Mouse (Mus musculus) urinary bladder, adult 2 months (tissue): ENCODE measurements around the gene Wdr25. TPM values are rescaled to one million over a fixed set of nuclear protein-coding genes. Genes with fewer than 3 reads are reported as not detected.
"Not testable (repeated sequence)": the region's sequence is repeated elsewhere in the genome, so short reads cannot be mapped to it uniquely, and the experiment has no call there.

Experiments
- DNase-seq: peaks from one replicate; pipeline ENCODE4 v3.0.0; 2022; ENCODE audit warnings: low spot score
- polyA plus RNA-seq: library from polyadenylated mRNA; depleted of rRNA; stranded (reverse); fragments of >200 nt; gene quantifications from 2 replicates; pipeline ENCODE4 v1.2.3, GENCODE M21; 2012; rRNA removed

The Wdr25 gene
- polyA plus RNA-seq, result 11.8 and 13.6 TPM in 2 replicates

DNA sequence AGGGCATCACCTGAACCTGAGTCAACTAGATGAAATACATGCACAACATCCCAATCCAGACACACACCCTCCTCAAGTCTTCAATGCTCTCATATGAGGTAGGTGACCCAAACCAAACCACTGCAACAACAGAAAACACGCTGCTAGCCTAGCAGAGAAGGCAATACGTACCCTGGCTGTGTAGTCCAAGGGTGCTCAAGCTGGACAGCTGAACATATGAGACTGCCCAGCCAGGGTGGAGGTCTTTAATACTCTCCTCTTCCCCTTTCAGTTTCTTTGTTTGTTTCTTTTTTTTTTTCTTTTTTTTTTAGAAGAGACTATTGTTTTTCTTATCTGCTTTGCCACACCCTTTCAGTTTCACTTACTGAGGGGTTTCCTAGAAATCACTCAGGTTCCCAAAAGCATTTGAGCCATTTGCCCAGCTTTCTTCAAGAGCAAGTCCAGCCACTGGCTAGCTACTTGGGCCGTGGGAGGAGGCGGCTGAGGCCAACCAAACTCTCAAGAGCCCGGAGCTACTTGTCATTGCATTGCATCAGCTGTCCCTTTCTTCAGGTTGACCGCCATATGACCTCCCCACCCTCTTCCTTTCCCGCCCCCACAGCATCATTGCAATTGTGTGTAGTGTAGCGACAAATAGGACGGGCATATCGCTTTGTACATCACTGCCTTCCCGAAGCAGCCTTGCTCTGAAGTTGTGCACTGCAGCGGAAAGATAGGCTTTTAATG lies at the start of gene Wdr25:
Wdr25 (plus strand) TSS at position 643 of the 726 bp plus-strand sequence.
- DNase-seq, result no peak

DNA sequence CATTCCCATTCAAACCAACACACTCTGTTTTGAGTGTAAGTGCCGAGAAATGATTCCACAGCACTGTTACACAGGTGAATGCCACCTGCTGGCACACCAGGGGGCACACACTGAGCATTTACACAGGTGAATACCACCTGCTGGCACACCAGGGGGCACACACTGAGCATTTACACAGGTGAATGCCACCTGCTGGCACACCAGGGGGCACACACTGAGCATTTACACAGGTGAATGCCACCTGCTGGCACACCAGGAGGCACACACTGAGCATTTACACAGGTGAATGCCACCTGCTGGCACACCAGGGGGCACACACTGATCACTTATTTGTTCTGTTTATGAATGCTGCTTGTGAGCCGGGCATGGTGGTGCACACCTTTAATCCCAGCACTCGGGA lies 45.4 kb upstream of the Wdr25 start:
- DNase-seq, result not testable (repeated sequence)

DNA sequence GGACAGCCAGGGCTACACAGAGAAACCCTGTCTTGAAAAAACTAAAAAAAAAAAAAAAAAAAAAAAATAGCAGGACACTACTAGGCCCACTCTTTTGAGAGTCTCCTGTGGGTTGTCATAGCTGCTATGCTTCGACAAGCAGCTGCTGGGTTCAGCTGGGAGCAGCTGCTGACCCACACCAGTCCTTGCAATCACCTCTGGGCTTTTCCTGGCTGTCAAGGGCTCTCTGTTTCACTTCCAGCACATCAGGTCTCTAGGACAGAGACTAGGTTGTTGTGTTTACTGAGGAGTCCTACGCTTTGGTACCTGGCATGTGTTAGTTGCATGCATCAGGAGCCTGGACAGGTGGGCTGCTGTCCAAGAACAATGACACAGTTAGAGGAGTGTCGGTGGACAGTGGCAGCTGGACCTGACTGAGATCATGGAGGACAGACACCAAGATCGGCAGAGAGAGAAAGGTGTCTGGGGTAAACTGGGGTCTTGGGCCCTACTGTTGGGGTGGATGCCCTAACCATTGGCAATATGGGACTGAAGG lies 43.9 kb upstream of the Wdr25 start:
- DNase-seq, result no peak

DNA sequence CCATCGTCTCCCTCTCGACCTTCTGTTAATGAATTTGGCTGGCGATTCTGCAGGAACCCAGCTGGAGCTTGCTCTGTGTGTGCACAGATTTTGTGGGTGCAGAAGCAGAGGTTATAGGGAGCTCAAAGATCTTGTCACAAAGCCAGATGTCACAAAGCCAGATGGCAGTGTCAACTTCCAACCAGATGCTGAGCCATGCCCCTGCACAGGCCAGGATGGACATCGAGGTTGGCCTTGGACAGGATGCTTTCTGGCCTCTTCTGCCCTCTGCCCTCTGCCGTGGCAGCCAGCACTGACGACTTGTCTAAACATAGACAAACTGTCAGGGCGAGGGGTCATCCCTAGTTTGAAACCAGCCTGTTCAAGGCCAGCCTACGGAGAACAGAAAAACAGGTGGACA lies 43.3 kb upstream of the Wdr25 start:
- no peak for DNase-seq

DNA sequence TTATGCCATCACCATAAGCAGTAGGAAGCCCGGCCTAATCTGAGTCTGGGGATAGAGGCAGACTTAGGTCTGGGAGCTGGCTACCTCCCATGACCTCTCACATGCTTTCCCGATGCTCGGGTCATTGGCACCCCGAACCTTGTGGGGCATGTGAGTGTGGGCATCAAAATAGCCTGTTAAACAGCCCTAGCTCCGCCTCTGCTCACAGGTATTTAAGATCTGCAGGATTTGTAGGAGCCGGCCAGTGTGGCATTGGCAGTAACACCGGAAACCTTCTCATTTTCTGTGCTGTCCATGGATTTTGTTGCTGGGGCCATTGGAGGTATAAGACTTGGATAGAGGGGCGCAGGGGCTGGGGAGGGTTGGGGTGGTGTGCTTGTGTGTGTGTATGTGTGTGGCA lies 42.5 kb upstream of the Wdr25 start:
- no peak for DNase-seq

DNA sequence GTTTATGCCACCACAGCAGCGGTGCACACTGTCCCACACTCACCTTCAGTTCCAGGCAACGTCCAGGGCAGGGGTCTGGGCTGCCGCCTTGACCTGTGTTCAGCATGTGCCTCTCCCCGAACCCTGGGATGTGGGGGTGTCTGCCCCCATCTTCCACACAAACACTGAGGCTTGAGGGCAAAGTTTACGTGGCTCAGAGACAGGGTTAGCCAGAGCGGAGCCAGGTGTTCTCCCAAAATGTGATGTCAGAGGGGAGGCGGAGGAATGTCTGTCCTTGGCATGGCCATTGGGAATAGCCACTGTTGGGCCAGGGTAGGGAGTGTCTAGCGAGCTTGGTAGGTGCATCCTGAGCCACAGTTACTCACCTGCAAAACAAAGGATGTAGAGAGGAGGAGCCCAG lies 40.6 kb upstream of the Wdr25 start:
- DNase-seq, result no peak

DNA sequence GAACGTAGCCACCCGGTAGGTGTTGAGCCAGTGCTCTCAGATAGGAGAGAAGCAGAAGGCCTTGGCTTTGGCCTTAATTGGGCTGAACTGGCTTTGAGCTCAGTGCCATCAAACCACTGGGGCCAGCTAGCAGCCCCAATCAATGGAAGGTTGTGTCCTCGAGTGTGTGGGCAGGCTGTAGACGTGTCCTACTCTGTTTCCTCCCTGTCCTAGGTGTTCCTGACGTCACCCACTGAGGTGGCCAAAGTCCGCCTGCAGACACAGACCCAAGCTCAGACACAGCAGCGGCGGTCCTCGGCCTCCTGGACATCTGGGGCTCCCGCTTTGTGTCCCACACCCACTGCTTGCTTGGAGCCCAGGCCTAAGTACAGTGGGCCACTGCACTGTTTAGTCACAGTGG lies 38.4 kb upstream of the Wdr25 start:
- DNase-seq, result no peak

DNA sequence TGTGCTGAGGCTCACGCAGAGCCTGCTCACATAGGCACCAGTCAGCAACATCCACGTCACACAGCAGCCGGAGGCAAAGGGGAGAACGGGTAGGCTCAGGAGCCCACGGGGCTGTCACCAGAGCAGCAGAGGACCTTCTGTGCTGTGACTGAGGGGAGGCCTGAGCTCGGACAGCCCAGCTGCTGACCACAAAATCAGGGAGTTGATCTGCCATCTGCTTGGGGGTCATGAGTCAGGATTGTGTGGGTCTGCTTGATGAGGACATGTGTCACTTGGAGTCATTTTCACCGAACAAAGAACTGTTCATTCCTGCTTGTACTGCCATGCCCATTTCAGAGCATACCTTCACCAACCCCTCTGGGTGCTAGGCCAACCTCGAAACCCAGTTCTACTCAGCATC lies 37.2 kb upstream of the Wdr25 start:
- no peak for DNase-seq

DNA sequence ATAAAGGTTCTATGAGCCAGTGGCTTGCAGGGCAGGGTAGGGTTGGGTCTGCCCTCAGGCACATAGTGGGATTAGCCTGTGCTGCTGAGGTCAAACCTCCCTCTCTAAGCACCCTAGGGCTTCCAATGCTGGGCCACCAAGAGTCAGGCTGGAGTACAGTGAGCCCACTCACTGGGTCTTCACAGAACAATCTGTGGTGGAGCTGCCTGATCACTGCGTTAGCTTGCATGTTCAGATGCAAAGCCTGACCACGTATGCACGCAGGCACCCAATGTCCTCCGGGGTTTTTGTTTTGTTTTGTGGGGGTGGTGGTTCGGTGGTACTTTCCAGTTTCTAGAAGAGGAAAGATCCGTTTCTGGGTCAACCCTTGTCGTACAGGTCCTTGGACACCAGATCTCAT lies 36.3 kb upstream of the Wdr25 start:
- DNase-seq, result no peak

DNA sequence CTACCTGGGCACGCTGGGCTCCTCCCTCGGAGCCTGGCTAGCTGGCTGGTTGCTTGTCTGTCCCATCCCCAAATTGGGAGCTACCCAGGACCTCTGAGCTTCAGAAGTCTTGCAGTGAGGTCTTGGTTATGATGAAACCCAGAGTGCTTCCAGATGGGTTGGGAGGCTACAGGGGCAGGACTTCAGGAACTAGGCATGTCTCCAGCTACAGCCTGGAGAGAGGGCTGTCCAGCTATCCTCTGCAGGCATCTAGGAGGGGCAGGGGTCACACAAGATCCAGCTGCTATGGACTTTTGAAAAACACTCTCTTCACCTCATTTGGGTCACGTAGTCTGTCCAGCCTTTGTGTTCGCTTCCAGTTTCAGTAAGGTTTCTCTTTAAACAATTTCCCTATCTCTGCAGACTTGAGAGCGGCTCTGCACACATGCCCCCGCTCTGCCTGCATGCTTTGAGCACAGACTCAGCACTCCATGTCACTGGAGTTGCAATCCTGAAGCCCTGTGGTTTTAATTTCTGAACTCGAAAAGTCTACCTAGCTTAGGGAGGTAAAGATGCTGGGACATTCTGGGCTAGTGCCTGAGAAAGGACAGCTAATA lies 35.7 kb upstream of the Wdr25 start:
- no peak for DNase-seq

DNA sequence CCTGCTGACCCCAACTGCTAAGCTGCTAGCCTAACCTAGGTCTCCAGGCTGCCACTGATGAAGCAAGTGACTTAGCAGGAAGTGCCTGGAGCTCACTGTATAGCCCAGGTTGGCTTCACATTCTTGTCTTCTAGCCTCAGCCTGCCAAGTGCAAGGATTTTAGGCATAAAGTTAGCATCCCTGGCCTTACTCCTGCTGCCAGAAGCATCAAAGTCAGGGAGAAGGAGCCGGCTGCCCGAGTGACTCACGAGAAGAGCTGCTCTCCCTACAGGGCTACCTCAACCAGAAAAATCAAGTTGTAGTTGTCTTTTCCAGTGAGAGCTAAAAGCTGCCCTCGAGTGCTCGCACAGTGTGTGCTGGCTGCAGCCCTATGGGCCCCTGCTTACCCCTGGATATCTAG lies 34.9 kb upstream of the Wdr25 start:
- DNase-seq, result no peak

DNA sequence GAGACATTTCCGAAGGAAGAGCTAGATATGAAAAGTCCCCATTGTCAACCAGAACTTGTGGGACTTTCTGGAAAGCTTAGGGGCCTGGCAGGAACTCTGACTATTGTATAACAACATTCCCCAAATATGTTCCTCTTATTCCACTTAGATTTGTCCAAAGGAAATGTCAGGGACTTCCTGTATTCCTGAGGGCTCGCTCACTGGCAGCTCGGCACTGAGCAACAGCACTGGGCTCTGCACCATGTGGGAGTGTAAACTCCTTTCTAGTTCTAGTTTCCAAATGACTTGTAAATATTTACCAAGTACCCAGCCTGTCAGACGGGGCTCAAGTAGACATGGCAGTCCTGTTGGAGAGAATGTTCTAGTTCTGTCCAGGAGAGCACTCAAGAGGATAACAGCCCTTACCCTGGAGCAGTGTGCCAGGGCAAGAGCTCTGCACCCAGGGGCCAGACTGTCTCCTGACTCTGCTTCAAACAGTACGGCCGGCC lies 28.4 kb upstream of the Wdr25 start:
- DNase-seq, result no peak

DNA sequence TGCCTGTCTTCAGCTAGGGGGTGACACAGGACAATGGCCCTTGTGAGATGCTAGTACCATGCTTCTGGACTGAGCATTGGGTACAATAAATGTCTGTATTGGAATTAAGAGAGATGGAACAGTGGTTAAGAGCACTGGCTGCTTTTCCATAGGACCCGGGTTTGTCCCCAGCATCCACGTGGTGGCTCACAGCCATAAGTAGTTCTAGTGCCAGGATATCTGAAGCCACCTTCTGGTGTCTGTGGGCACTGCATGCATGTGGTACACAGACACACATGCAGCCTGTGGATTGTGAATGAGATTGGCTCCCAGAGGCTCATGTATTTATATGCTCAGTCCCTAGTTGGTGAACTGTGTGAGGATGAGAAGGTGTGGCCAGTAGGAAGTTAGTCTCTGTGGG lies 23.9 kb upstream of the Wdr25 start:
- no peak for DNase-seq

DNA sequence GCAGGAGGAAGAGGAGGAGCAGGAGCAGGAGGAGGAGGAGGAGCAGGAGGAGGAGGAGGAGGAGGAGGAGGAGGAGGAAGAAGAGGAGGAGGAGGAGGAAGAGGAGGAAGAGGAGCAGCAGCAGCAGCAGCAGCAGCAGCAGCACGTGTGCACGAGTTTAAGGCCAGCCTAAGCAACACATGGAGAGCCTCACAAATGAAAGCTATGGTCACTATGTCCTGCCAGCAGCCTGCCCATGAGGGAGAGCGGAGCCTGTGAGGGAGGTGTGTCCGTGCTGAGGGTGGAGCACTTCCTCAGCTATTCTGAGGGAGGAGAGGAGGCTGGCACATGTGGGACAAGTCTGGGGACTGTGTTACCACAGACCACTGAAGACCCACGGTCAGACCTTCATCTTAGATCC lies 20.3 kb upstream of the Wdr25 start:
- no peak for DNase-seq

DNA sequence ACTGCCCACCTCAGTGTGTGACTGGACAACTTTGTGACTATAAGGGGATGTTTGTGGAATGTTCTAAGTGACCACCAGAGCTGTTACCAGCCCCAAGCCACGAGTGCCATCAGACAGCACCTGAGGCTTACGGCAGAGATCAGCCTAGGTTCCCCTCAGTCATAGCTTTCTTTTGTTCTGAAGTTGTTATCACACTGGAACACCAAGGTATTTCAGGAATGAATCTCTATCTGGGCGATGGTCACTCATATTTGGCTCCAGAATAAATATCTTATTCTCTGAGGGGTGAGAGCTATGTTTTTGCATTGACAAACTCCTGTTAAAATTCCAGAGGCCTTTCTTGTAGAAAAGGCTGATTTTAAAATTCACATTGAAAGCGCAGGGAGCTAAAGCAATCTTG lies 14.3 kb upstream of the Wdr25 start:
- no peak for DNase-seq

DNA sequence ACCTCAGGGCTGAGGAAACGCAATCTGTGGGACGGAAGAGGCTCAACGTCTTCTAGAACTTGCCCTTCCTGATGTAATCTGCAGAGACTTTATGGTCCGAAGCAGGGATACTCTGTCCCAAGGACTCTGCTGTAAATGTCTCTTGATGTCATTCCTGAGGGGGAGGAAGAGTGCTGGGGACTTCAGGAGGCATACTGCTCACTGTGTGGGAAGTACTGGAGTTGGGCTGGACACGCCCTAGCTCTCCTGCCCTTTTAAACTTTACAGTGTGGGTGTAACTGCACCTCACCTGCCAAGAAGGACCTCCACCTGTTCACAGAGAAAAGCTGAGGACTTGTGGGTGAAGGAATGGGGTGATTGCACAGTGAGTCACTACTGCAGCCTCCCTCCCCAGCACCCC lies 12.8 kb upstream of the Wdr25 start:
- no peak for DNase-seq

DNA sequence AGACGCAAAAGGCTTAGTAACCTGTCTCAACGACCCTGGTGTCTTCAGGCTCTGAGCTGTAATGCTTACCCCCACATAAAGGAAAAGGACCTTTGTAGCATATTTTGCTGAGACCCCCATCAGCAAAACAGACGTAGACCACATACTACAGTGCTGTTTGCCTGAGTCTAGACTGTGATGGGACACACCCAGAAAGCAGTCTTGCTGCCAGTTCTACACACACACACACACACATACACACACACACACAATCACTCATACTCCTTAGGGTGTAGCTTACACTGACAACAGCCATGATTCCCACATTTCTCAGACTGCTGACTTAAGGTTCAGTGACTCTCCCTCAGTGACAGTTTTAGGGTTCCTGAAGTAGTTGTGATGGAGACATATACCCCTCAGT lies 12.2 kb upstream of the Wdr25 start:
- no peak for DNase-seq

DNA sequence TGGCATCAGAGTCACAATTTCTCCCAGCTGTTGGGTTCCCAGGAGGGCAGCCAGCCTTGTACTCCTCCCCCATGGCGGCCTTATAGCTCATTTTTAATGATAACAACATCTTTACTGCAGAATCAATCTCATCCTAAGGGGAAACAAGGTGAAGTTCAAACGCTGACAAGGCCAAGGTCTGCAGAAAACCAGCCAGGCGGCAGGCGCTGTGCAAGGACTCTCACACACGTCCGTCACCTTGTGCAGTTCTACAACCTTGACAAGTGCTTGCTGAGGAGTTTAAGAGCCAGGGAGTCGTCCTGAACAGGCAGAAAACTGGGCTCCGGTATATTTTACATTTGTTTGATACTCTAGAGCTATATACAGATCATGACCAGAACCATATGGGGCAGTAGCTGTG lies 10.7 kb upstream of the Wdr25 start:
- DNase-seq, result no peak

DNA sequence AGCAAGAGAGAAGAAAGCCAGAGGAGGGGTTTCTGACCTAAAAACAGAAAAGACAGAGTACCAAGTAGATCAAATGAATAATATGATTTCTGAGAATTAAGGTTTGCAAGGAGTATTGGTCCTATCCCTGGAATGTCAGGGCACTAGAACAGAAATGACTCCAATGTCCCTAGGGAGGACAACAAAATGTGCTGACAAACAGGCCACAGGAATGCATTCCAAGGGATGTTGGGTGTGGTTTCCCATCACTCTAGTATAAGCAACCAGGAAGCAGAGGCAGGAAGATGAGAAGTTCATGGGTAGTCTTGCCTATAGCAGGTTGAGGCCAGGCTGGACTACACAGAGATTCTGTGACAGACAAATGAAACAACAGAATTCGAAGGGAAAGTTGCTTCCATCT lies 7.5 kb upstream of the Wdr25 start:
- DNase-seq, result no peak

DNA sequence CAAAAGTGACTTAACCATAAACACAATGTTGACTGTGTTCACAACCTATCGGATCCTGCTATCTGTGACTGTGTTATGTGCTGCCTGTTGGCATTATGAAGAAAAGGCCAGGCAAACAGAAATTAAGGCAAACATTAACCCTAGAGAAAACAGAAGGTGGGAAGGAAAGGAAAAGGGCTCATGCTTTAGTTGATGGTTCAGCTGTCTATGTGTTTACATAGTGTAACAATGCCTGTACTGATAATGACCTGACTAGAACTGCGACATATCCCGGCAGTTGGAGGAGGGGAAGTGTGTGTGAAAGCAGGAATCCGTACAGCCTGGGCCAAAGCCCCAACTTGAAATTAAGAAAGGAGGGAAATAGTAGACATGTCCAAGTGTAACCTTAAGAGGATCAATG lies 6.4 kb upstream of the Wdr25 start:
- no peak for DNase-seq

DNA sequence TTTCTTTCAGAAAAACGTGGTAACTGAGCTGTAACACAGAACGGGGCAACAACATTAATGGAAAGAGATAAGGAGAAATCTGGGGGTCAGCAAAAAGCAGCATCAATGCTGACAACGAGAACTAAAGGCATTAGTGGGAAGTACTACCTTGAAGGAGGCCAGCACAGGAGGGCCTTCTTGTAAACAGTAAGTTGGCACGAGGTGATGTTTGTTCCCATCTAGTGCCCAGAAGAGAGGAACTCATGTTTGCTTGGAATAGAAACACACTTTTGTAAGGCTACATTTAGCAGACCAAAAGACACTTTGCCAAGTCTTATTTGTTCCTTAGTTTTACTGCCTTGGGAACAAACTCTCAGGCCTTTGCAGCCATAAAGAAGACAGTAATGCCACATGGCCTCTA lies 4.8 kb upstream of the Wdr25 start:
- no peak for DNase-seq

DNA sequence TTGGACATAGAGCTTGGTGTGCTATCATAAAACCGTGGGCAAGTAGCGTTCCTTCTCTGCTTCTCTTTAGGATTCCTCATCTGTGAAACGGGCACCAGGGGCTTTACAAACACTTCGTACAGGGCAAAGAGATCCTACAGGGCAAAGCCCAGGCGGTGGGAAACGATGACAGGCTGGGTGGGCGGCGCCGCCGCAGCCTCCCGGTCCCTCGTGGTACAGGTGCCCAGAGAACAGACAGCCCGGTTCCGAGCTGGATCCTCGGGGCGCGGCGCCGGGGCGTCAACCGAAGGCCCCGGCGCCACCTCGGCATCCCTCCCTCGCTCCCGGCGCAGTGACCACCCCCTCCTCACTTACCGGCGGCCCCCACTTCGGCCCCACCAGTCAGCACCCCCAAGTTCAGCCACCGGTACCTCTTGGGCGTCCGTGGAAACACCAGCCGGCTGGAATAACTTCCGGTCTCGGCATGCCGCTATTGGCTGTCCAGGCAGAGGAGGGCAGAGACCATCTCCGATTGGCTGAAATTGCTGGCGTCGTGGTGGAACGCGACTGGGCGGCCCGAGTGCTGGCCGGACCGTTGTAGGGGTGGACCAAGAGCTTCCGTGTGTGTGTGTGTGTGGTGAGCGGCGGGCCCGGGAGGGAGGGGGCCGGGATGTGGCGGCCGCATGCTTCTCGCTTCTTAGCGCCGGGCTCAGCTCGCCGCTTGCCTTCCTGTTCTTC lies 442 bp downstream of the Wdr25 start, which contains the start of gene Wars:
Wars (minus strand) TSS at position 460 of the 717 bp plus-strand sequence.
- DNase-seq, result peak; percentile 82

DNA sequence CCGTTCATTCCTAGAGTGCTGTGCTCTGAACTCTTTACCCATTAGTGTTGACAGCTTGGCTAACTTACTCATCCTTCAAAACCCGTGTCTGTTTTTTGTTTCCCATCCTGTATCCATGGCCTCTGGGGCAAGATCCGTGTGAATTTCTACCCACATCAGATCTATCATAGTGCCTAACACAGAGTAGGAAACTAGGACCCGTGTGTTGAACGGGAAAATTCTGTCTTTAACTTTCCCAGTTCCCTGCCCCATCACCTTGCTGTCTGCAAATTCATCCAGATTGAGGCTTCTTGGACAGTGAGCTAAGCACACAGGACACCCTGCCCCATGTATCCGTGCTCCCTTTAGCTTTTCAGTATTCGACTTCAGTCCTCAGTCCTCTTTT lies 993 bp downstream of the Wdr25 start:
- no peak for DNase-seq
